Mouse (Mus musculus) hindbrain, embryonic 11.5 days (tissue): ENCODE measurements at regions not wholly inside any gene's neighbourhood (a gene's known extent, or its start where the extent isn't known, plus 50 kb on each side); places are given as distances from the start of the nearest gene placed in this dataset.

Source experiments
- ATAC-seq: fragments of 200-750 bp; cut with Nextera tagmentation; 2 replicates; pipeline ENCODE4 v1.8.0; 2017; ENCODE audit warnings: mild to moderate bottlenecking, moderate TSS enrichment, moderate library complexity; ENCODE audit not compliant: low FRiP score
- DNase-seq: peaks from one replicate; pipeline ENCODE4 v3.0.0-alpha.2; 2015; ENCODE audit warnings: low spot score
- H3K27ac ChIP-seq: fragments of 300-500 bp; sonication (generic); 2 replicates; pipeline ENCODE4 v1.5.1; 2014; ENCODE audit warnings: mild to moderate bottlenecking, low read depth, low read length
- H3K27me3 ChIP-seq: fragments of 300-500 bp; sonication (generic); 2 replicates; pipeline ENCODE4 v1.6.1; 2014; ENCODE audit warnings: mild to moderate bottlenecking, low read length, moderate library complexity, mixed read lengths; ENCODE audit not compliant: control insufficient read depth, insufficient read depth
- H3K36me3 ChIP-seq: fragments of 300-500 bp; sonication (generic); 2 replicates; pipeline ENCODE4 v1.6.1; 2014; ENCODE audit warnings: mild to moderate bottlenecking, low read length, moderate library complexity, mixed read lengths; ENCODE audit not compliant: control insufficient read depth, insufficient read depth
- H3K4me1 ChIP-seq: fragments of 300-500 bp; sonication (generic); replicated peaks from 2 replicates; pipeline ENCODE4 v1.6.1; 2014; ENCODE audit warnings: low read length, mixed read lengths; ENCODE audit not compliant: control insufficient read depth, insufficient read depth
- H3K4me2 ChIP-seq: fragments of 300-500 bp; sonication (generic); replicated peaks from 2 replicates; pipeline ENCODE4 v1.6.1; 2014; ENCODE audit warnings: mild to moderate bottlenecking, low read depth, low read length
- H3K4me3 ChIP-seq: fragments of 300-500 bp; sonication (generic); 2 replicates; pipeline ENCODE4 v1.5.1; 2014; ENCODE audit warnings: low read depth, low read length
- H3K9ac ChIP-seq: fragments of 300-500 bp; sonication (generic); 2 replicates; pipeline ENCODE4 v1.6.1; 2014; ENCODE audit warnings: low read depth, low read length
- H3K9me3 ChIP-seq: fragments of 300-500 bp; sonication (generic); 2 replicates; pipeline ENCODE4 v1.6.1; 2016; ENCODE audit warnings: low read length; ENCODE audit not compliant: control insufficient read depth
- WGBS: fragments of 180-500 bp; shearing (Covaris S2); extraction: QIAGEN DNeasy Blood & Tissue Kit; methylation state at CpG from one replicate; pipeline ENCODE4 v1.1.7; 2014; 5-methylcytosine and 5-hydroxymethylcytosine counted together

GRCm38 (mm10) chr15:52207271-52207670 is 1677.4 kb upstream of the Gm7489 start:
- ATAC-seq (no peak), DNase-seq (no peak)
- H3K9ac ChIP-seq = no peak overlapping the region
- WGBS = 84% methylated on average over 3 of the region's 3 CpGs
- H3K4me1 ChIP-seq = no peaks in the 10 kb centered on the region
- no peak overlapping the region for H3K4me2 ChIP-seq
- H3K36me3 ChIP-seq = no peaks in the 10 kb centered on the region
- no peaks in the 10 kb centered on the region for H3K27me3 ChIP-seq
- H3K4me3 ChIP-seq = no peak overlapping the region
- no peaks in the 10 kb centered on the region for H3K9me3 ChIP-seq
- no peak overlapping the region for H3K27ac ChIP-seq

- no peak overlapping the region for H3K9ac ChIP-seq
- H3K4me2 ChIP-seq = no peak overlapping the region
- no peaks in the 10 kb centered on the region for H3K9me3 ChIP-seq
- H3K4me1 ChIP-seq = no peaks in the 10 kb centered on the region
- H3K27me3 ChIP-seq = no peaks in the 10 kb centered on the region
- H3K36me3 ChIP-seq = no peaks in the 10 kb centered on the region
- H3K4me3 ChIP-seq = no peak overlapping the region
- 87% methylated on average over 5 of the region's 5 CpGs for WGBS
- ATAC-seq (peak; percentile 40; the same call in 1 of the 2 replicates), DNase-seq (no peak)
- H3K27ac ChIP-seq = no peak overlapping the region
Measured at GRCm38 (mm10) chr15:52232442-52232841, 1652.3 kb upstream of the Gm7489 start.

- no peak for DNase-seq
- H3K27me3 ChIP-seq = no peaks in the 10 kb centered on the region
- no peak for ATAC-seq
- H3K4me2 ChIP-seq = no peak overlapping the region
- H3K4me1 ChIP-seq = no peaks in the 10 kb centered on the region
- H3K9me3 ChIP-seq = no peaks in the 10 kb centered on the region
- no peak overlapping the region for H3K4me3 ChIP-seq
- 80% methylated on average over 8 of the region's 8 CpGs for whole genome bisulfite sequencing
- no peak overlapping the region for H3K27ac ChIP-seq
- no peaks in the 10 kb centered on the region for H3K36me3 ChIP-seq
- H3K9ac ChIP-seq = no peak overlapping the region
Measured at GRCm38 (mm10) chr15:52236220-52236619, 1648.5 kb upstream of the Gm7489 start.

- DNase-seq = no peak
- Histone ChIP-seq H3K27me3 (no peaks in the 10 kb centered on the region), H3K27ac (no peak overlapping the region), H3K9ac (no peak overlapping the region), H3K9me3 (no peaks in the 10 kb centered on the region), H3K4me1 (no peaks in the 10 kb centered on the region), H3K4me3 (no peak overlapping the region), H3K4me2 (no peak overlapping the region), H3K36me3 (no peaks in the 10 kb centered on the region)
- no peak for ATAC-seq
- WGBS = 91% methylated on average over 1 of the region's 1 CpGs
Measured at GRCm38 (mm10) chr15:52242890-52243289, 1641.8 kb upstream of the Gm7489 start.
